Mouse (Mus musculus) adrenal gland, postnatal 14 days (tissue): ENCODE results near the gene Kptn. TPM values are rescaled to one million over a fixed set of nuclear protein-coding genes. Genes with fewer than 3 reads are reported as not detected.

ENCODE experiments used
- DNase-seq: peaks from one replicate; pipeline ENCODE4 v3.0.0; 2021; ENCODE audit warnings: mixed read lengths
- total RNA-seq: library from RNA; stranded (reverse); gene quantifications from 2 replicates; pipeline ENCODE4 v1.2.3, GENCODE M21; 2021

Gene Kptn
- total RNA-seq, 1 experiment from 2014 or later = 22.3 TPM

DNA sequence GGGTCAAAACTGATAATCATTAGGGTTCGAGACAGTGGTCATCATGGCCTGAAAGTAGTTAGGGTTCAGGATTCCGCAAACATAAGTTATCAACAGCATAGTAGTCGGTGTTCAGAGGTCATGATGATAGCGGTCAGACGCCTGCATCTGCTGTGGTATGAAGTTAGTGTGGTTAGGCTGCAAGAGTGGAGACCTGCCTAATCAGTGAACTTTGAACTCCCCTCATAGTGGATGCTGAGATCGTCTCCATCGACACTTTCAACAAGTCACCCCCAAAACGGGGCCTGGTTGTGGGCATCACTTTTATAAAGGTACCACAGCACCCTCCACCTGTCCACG is 536 bp downstream of the Kptn start:
- no peak for DNase-seq

- no peak for DNase-seq
These were observed 6.1 kb downstream of the Kptn start for GRCm38 (mm10) chr7:16125829-16126228.

DNA sequence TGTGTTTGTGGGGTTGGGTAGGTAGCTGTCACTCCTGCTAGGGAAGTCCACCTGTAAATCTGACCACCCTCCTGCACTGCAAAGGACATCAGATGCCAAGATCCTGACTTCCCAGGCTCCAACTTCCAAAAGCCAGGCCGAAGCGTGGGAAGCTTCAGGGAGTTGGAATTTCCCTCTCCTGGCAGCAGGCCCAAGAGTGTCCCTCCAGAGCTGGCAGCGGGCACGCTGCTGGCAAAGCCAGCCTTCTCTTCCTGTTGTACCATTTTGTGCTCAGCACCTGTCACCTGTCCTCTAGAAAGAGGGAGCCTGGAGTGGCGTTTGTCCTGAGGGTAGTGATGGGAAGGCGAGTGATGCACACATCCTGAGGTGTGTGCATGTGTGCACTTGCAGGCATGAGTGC is 8.6 kb downstream of the Kptn start:
- DNase-seq = no peak

- DNase-seq = no peak
These were observed 9.2 kb downstream of the Kptn start for GRCm38 (mm10) chr7:16128899-16129298.

DNA sequence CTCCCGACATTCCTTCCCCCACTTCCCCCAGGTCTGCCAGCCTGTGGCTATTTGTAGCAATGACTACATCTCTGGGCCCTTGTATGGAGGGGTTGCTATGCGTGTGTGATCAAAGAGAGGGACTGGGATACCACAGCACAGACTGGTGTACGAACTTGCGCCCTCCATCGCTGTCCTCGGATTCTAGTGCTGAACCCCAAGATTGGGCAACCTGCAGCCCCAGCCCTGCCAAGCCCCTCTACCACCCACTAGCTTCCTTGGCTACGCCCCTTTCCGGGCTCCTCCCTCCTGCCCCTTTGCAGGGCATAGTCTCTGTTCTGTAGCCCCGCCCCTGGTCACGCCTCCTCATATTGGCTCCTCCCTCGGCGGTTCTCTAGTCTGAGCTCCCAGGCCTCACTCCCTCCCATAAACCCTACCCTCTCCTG is 9.7 kb downstream of the Kptn start, which contains the start of gene Slc8a2:
TSS of gene Slc8a2 (plus strand) at position 406 of the 425 bp plus-strand sequence.
- peak; percentile 85 for DNase-seq

DNA sequence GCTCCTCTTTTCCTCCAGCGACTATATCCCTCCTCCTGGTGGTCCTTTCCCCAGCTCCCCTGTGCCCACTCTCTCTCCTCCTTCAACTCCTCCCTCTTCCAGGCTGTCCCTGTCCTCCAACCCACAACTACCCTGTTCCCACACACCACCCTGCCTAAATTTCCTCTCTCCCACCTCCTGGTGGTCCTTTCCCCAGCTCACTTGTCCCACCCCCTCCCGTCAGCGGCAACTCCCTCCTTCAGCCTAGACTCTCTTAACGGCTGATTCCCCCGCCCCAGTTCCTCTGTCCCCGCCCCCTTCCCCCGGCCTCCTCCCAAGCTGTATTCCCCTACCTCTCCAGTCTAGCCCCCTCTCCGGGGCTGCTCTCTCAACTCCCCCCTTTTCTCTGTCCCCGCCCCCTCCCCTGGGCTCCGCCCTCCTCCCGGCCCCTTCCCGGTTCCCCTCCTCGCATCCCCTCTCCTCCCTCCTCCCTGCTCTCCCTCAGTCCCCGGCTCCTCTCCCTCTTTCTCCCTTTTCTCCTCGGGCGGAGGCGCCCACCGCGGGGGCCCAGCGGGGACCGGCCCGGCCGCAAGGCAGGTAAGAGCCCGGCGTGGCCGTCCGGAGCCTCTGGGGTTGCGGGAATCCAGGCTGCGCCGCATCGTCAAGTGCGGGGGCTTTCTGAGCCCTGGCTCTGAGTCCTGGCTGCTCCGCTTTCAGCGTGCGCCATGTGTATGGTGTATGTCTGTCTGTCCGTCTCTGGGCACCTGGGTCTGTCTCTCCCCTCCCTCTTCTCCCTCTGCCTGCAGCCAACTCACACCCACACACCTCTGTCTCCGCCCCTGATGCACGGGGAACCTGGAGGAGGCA is 10.4 kb downstream of the Kptn start:
- DNase-seq = peak; percentile 47

GRCm38 (mm10) chr7:16130956-16131634 is 11.4 kb downstream of the Kptn start:
- DNase-seq = no peak

GRCm38 (mm10) chr7:16132161-16132581 is 12.5 kb downstream of the Kptn start:
- DNase-seq = no peak

DNA sequence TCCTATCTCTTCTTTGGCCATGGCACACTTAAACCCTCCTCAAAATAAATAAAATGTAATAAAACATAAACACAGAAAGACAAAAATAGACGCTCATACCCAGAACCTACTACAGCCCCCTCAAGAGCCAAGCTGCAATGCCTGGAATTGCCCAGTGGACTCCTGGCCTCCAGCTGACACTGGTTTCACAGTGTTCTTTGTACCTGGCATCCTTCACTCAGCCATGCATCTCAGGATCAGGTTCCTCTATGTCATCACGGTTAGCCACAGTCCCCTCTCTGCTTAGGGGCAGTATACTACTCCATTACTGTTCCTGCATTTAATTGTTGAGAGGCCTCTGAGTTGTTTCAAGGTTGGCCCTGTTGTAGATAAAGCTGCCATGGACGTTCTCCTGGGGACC is 13.2 kb downstream of the Kptn start:
- DNase-seq = no peak

DNA sequence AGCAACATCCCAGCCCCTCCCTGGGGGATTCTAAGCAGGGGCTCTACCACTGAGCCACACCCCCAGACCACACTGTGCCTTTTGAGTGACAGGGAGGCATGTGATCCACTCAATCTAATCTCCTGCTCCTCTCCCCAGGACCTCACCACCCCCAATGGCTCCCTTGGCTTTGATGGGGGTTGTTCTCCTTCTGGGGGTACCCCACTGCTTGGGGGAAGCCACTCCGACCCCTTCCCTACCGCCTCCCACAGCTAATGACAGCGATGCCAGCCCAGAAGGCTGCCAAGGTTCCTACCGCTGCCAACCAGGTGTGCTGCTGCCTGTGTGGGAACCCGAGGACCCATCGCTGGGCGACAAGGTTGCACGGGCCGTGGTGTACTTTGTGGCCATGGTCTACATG is 14.0 kb downstream of the Kptn start:
- DNase-seq = no peak

- no peak for DNase-seq
These were observed 15.3 kb downstream of the Kptn start for GRCm38 (mm10) chr7:16134951-16135392.

DNA sequence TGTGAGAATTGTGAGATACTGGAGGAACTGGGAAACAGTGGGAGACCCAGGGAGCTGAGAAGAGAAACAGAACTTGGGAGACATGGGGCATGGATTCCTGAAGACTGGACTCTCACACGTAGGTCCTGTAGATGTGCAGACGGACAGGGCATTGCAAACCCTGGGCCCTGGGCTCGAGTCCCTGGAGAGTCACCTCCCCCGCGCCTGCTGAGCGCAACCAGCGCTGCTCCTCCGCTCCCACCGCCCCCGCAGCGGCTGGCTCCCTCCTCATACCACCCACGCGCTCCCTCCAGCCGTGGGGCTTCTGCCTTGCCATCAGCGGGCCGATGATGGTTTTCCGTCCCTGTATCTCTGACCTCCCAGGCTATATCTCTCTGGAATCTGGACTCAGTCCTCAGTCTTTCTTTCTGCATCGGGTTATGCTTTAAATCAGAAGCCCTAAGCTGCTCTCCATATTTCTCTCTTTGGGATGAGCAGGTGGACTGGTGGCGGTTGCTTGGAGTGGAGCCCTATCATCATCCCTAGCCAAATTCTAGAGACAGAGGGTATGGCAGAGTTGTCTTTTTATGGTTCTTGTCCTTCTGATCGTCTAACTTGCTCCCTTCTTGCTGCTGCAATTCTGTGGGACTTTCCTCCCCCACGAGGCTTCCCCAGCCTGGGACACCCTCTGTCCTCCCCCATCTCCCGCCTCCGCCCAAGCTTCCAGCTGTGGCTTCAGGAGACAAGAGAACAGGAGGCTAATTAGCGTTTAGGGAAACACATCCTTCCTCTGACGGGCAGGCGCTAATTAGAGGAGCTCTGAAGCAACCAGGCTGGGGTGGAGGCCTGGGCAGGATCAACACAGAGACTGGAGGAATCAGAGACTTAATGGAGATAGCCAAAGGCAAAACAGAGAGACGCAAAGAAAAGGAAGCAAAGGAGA is 27.1 kb downstream of the Kptn start:
- DNase-seq = no peak

- DNase-seq = peak; percentile 86
These were observed 27.9 kb downstream of the Kptn start for GRCm38 (mm10) chr7:16147643-16148042.

DNA sequence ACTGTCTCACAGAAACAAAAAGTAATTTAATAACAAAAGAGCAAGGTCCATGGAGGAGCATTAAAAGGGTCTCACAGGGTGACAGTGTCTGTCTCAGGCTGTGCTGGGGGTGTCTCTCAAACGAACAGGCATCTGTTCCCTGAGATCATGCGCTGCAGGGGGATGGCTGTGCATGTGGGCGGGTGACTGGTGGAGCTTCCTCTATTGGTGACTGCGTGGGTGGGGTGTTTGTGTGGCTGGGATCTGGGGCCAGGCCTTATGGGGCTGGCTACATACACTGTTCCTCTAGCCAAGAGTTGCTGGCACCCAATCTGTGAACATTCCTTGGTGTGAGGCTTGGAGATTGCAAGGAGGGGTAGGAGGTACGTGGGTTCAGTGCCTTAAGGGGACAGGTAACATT is 29.5 kb downstream of the Kptn start:
- DNase-seq = peak; percentile 19

- no peak for DNase-seq
These were observed 30.8 kb downstream of the Kptn start for GRCm38 (mm10) chr7:16150191-16151145.

- DNase-seq = peak; percentile 73
These were observed 33.8 kb downstream of the Kptn start for GRCm38 (mm10) chr7:16153522-16153921.

- no peak for DNase-seq
These were observed 35.6 kb downstream of the Kptn start for GRCm38 (mm10) chr7:16155132-16155872.

- DNase-seq = no peak
These were observed 36.5 kb downstream of the Kptn start for GRCm38 (mm10) chr7:16156105-16156714.

DNA sequence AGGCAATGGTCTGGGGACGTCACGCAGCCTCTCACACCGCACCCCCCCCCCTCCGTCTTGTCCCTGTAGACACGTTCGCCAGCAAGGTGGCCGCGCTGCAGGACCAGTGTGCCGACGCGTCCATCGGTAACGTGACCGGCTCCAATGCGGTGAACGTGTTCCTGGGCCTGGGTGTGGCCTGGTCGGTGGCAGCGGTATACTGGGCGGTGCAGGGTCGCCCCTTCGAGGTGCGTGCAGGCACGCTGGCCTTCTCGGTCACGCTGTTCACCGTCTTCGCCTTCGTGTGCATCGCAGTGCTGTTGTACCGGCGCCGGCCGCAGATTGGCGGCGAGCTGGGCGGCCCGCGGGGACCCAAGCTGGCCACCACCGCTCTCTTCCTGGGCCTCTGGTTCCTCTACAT is 39.0 kb downstream of the Kptn start:
- DNase-seq = no peak

DNA sequence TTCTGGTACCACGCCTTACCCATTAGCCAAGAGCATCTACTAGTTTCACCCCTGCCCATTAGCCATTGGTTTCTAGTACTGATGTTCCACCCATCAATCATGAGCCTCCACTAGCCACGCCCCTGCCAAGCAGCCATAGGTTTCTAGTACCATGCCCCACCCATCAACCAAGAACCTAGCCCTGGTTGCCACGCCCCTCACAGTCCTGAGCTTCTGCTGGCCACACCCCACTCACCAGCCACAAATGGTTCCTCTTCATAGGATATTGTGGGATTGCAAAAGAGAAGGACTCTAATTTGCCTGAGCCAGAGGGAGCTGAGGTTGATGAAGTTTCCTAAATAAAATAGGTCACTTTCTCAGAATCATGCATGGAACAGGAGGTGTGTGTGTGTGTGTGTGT is 41.0 kb downstream of the Kptn start:
- no peak for DNase-seq
